Mouse (Mus musculus): ENCODE measurements around the gene Tmtc4.

Tmtc4 gene

GRCm38 (mm10) chr14:122983226-122984215, at the start of gene Tmtc4:
Gene Tmtc4 (minus strand): TSS chr14:122984035.
- DNase-seq = peak; percentile 91

GRCm38 (mm10) chr14:123032435-123032834, 48.6 kb upstream of the Tmtc4 start:
- DNase-seq = no peak

GRCm38 (mm10) chr14:123027876-123028275, 44.0 kb upstream of the Tmtc4 start:
- no peak for DNase-seq

- no peak for DNase-seq
These were observed 39.1 kb upstream of the Tmtc4 start for GRCm38 (mm10) chr14:123022981-123023380.

GRCm38 (mm10) chr14:123016310-123016709, 32.5 kb upstream of the Tmtc4 start:
- DNase-seq = no peak

GRCm38 (mm10) chr14:123015687-123016086, 31.9 kb upstream of the Tmtc4 start:
- no peak for DNase-seq

GRCm38 (mm10) chr14:123009108-123010018, 25.5 kb upstream of the Tmtc4 start:
- no peak for DNase-seq

GRCm38 (mm10) chr14:123008672-123009071, 24.8 kb upstream of the Tmtc4 start:
- no peak for DNase-seq

GRCm38 (mm10) chr14:123003715-123004114, 19.9 kb upstream of the Tmtc4 start:
- DNase-seq = no peak

- DNase-seq = no peak
These were observed 17.6 kb upstream of the Tmtc4 start for GRCm38 (mm10) chr14:123001391-123001790.

GRCm38 (mm10) chr14:122997465-122997864, 13.6 kb upstream of the Tmtc4 start:
- no peak for DNase-seq

GRCm38 (mm10) chr14:122993935-122994334, 10.1 kb upstream of the Tmtc4 start:
- no peak for DNase-seq

GRCm38 (mm10) chr14:122992937-122993336, 9.1 kb upstream of the Tmtc4 start:
- no peak for DNase-seq

GRCm38 (mm10) chr14:122990521-122991052, 6.8 kb upstream of the Tmtc4 start:
- DNase-seq = no peak

- no peak for DNase-seq
These were observed 2.6 kb upstream of the Tmtc4 start for GRCm38 (mm10) chr14:122986404-122986803.

GRCm38 (mm10) chr14:122982571-122983225, 1.1 kb downstream of the Tmtc4 start:
- DNase-seq = peak; percentile 89

- no peak for DNase-seq
These were observed 1.9 kb downstream of the Tmtc4 start for GRCm38 (mm10) chr14:122981831-122982485.

- no peak for DNase-seq
These were observed 5.0 kb downstream of the Tmtc4 start for GRCm38 (mm10) chr14:122978871-122979270.

GRCm38 (mm10) chr14:122977797-122978140, 6.1 kb downstream of the Tmtc4 start:
- no peak for DNase-seq

GRCm38 (mm10) chr14:122977056-122977796, 6.6 kb downstream of the Tmtc4 start:
- no peak for DNase-seq

GRCm38 (mm10) chr14:122974854-122975570, 8.8 kb downstream of the Tmtc4 start:
- no peak for DNase-seq

All from cerebellum, adult 8-10 months (tissue).